Mouse (Mus musculus): Measurements from ENCODE around the gene Bicc1.

DNA sequence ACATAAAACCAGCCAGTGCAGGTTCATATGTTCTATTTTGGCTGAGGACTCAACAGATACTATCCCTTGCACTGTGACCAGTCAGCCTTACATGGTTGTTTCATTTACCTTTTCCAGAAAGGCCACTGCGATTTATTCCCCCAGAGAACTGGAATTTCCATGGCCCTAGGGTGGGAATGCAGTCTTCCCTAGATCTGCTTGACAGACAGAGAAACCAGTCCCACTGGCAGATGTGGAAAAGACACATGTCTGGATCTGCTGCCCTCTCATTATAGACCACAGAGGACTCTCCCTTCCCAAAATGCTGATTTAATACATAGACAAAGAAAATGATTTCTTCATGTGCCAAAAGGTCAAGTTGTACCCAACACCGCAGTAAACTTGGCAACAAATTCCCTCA lies 156.6 kb downstream of the Bicc1 start:
- TF ChIP-seq EP300 (IDR thresholded peaks at IDR 0.05; ENCODE audit: low read depth), result no peak
- no peak for TF ChIP-seq CTCF (IDR thresholded peaks at IDR 0.05; ENCODE audit: low read depth)
